Mouse (Mus musculus): Measurements from ENCODE around the gene Rdx.
"Not testable (repeated sequence)": the region's sequence is repeated elsewhere in the genome, so short reads cannot be mapped to it uniquely, and the experiment has no call there.

Rdx gene

DNA sequence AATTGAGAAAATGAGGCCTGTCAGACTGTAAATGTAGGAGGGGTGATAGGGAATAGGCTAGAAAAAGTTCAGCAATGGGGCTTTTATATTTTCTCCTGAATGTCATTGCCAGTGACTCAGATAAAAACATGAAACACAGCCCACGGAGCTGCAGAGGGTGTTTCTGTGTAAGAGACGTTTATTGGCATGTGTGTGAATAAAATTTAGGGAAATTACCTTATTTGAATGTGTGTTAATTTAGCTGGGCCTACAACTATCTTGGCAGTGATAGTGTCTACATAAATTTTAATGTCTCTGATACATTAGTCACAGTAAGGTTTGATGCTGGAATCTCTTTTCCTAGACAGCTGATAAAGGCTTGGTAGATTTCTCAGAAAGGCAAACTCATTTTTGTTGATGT lies 12.8 kb downstream of the Rdx start:
- DNase-seq = no peak

DNA sequence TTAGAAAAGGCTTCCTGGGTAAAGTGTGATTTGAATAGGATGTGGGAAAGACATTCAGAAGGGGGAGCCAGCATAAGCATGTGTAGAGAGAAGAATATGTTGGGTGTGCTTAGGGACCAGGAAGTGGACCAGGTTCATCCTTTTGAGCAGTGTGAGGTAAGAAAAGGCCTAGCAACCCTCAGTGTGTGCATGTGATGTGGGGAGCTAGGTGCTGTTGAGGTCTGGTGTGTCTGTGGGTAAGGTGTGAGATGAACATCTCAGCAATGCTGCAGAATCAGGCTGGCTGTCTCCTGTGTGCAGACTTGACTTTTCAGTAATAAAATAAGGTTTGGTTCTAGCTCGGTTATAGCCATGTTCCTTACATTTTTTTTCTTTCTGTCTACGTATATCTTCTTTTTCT lies 23.1 kb downstream of the Rdx start:
- DNase-seq = no peak

DNA sequence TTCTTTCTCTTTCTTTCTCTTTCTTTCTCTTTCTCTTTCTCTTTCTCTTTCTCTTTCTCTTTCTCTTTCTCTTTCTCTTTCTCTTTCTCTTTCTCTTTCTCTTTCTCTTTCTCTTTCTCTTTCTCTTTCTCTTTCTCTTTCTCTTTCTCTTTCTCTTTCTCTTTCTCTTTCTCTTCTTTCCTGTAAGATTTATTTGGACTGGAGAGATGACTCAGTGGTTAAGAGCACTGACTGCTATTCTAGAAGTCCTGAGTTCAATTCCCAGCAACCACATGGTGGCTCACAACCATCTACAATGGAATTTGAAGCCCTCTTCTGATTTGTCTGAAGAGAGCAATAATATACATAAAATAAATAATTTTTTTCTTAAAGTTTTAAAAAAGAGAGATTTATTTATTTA lies 24.4 kb downstream of the Rdx start:
- not testable (repeated sequence) for DNase-seq

DNA sequence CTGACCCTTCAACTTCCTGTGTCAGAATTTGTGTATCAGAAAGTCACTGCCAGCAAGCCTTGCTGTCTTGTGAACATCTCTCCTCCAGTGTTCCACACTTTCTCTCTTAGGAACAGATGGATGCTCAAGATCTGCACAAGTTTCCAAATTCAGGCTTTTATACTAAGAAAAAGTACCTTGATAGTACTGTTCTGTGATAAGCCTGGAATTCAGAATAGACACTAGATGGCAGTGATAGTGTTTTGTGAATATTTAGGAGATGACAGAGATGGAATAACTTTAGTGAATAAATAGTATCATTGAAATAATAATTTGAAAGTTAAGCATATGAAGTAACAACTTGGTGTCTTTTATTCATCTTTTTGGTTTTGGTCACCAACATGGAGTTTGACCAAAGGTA lies 25.2 kb downstream of the Rdx start:
- DNase-seq = no peak

DNA sequence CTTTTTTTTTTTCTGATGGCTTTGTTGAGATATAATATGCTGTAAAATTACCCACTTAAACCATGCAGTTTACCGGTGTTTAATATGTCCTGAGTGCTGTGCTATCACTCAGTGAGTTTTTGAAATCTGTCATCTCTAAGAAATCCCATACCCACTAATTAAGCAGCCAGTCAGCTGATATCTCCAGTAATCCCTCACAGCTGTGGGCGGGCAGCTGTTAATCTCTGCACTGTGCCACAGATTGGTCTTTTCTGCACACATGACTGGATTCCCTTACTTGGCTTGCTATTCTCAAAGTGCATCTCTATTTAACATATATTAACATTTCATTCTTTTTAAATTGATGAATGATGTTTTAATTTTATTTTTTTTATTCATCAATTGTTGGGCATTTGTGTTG lies 29.1 kb downstream of the Rdx start:
- no peak for DNase-seq

DNA sequence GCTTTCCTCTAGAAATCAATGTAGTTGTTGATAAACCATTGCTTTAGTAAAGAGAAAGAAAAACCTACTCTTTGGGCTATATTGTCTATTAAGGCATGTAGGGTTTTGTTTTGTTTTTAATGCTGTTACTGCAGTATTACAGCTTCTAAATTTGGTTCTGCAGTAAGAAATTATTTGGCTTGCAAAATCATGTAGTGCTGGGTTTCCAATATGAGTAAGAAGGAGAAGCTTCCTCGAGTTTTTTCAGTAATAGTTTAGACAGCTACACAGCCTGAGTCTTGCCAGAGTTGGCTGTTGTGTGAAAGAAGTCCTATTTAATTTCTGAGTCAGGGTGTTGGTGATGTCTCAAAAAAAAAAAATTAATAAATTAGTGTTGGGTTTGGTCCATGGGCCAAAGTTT lies 30.7 kb downstream of the Rdx start:
- DNase-seq = no peak

DNA sequence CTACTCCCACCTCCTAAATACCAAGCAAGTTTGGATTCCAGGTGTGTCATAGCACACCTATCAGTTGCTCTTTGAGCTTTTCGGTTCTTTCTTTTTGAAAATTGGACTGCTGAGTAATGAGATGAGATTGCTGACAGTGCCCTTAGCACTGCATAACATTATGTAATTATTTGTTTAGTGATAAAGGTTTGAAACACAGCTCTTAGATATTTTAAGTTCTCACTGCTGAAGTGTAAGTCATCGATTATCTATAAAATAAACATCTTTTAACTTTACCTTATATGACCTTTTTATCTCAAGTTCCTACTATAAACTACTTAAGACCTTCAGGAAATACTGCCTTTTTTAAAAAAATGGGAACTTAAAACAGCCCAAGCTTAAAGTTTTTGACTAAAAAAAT lies 35.0 kb downstream of the Rdx start:
- no peak for DNase-seq

DNA sequence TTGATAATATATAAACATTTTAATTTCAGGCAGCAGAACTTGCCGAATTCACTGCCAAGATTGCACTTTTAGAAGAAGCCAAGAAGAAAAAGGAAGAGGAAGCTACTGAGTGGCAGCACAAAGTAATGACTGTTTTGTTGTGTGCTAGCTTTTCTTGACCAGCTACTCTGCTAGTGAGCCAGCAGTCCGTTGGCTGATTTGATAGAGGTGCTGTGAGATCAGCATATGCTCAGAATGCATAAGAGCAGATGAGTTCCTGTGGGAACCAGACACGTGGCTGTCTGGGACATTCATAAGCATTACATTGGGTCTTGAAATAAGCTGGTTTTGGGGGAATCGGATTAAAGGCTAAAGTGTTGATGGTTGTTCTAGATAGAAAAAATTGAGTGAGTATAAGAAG lies 35.4 kb downstream of the Rdx start:
- DNase-seq = no peak

DNA sequence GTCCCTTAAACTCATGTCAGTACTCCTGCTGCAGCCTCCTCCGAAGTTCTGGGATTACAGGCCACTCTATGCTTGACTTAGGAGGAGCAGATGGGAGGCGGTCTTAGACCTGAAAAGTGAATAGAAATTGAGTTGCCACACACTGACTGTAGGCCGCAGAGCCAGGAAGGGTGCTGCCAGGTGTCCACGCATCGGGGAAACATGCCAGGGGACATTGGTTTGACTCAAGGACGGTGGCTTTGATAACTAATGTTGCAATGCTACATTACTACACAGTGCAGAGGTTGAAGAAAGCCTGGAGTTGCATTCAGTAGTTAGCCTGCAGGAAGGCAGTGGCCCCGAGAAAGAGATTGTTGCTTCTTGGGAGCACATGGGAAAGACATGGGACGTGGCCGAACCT lies 44.8 kb downstream of the Rdx start:
- no peak for DNase-seq

DNA sequence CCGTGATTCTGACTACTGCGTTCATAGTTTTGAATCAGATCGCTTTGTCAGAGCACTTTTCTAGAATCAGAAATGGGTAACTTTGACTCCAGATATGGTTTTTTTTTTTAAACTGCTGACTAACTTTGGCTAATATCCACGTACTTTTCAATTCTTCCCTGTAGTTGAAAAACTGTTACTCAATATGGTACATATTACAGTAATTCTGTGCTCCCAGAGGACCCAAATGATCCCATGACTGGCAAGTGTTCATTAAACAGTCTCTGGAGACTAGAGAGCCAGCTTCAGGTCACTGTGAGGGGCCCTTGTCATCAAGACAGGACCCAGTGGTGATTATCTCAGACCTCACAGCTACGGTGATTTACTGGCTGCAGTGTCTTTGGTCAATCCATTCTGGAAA lies 45.3 kb downstream of the Rdx start:
- DNase-seq = no peak

DNA sequence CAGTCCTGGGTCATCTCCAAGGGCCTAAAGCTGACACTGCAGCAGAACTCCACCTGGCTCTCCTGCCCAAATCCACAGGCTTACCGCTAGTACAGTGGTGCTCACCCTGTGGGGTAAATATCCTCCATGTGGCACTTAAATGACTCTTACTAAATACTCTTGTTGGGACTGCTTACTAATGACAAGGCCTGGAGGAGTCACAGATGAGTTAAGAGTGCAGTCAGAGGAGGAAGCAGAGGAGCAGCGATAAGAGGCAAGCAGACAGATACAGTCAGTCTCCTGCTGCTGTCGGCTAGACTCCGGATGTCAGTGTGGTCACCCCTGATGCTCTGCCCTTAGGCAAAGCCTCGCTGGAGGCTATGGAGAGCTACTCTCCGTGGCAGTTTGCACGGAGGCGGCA lies 46.1 kb downstream of the Rdx start:
- no peak for DNase-seq

DNA sequence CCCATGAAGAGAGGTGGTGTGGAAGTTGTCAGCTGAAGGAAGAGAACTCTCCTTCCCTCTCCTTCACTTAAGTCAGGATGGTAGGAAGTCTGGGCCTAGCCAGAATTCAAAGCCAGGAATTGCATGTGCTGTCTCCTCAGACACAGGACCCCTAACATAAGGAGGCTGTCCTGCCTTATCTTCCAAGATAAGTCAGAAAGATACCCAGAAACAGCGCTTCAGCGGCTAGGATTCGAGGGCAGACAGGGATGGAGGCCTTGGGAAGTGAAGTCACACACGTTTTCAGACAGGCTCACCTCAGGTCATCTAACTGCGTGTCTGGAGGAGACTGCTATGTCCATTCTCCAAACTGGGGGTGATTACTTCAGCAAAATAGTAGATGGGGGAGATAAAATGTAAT lies 47.0 kb downstream of the Rdx start:
- DNase-seq = no peak

DNA sequence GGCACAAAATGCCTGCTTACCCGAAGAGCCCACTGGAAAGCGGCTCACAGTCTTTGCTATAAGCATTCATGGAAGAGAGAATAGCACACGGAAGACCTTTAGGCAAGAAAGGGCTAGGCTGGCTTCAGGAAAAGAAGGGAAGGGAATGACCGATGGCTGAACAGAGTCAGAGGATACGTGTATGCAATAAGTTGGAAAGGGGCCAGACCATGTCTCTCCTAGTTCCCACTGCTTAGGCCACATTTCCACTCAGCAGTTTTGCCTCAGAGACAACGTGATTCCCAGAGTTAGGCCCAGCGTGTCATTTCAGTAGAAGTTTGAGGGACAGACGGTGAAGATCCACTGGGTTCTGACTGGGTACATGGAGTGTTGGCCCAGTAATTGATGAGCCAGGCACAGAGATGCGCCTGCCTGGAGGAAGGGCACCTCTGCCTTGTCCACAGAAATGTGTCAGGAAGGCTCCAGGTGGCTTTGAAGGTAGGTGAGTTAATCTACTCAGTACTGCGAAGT lies 47.6 kb downstream of the Rdx start:
- no peak for DNase-seq

DNA sequence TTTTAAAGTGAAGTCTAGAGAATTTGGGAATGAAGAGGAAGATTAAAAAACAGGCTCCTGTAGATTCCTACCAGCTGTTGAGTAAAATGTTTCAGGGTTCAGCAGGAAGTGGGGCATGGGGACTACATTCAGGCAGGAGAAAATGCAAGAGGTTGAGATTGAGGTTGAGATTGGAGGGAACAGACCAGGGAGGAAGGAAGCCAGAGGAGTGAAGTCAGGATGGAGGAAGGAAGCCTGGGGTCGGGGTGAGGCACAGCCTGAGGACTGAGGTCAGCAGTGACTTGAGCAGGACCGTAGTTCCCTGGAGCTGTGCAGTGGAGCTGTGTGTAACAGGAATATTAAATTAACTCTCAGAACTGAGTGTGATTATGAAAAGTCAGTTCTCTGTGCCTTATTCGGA lies 48.7 kb downstream of the Rdx start:
- no peak for DNase-seq

DNA sequence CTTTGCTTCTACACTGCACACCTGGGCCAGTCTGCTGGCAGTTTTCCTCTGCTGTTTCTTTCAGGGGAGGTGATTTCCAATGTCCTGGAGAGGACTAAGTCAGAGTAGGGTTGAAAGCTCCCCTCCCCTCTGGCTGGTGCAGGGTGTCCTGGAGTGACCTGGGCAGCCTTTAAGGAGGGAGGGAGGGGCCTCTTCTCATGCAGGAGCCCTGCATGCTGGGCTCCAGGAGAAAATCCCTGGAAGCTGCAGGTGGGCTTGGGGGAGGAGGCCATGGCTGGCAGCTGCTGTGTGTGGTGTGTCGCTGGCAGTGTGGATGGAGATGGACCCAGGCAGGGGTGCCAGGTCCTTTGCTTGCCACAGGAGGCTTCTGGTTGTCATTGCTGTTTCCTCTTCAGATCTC lies 50.4 kb downstream of the Rdx start:
- DNase-seq = no peak

DNA sequence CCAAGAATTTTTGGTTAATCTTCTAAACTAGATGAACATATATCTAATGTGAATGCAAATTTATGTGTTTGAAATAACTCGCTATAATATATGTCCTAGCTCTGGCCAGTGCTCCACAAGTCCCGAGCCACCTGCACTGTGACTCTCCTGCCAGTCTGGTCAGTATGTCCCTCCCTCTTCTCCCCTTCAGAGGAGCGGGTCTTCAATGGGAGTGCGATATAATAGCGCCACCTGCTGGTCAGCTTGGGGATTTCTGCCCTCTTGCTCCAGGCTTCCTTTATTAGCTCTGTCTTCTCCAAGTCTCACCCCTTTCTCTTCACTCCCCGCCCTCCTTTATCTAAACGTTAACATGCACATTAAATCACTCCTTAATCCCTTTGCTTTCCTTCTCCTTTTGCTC lies 51.6 kb downstream of the Rdx start:
- peak; percentile 81 for DNase-seq

DNA sequence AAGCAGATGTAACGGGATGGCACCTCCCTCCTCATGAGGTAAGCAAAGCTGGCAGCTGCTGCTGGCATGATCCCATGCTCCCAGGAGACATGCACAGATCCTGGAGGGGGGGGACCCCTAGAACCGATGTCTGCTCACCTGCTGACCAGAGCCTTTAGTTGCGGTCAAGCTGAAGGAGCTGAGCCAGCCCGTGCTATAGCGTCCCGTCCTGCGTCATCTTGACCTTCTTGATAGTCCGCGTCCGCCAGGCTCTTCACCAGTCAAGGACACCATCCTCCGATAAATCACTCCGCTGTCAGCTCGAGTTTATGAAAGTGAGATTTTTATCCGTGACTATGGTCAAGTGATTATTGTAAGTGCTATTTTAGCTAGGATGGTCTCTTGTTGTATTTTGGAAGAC lies 53.5 kb downstream of the Rdx start:
- DNase-seq = no peak

DNA sequence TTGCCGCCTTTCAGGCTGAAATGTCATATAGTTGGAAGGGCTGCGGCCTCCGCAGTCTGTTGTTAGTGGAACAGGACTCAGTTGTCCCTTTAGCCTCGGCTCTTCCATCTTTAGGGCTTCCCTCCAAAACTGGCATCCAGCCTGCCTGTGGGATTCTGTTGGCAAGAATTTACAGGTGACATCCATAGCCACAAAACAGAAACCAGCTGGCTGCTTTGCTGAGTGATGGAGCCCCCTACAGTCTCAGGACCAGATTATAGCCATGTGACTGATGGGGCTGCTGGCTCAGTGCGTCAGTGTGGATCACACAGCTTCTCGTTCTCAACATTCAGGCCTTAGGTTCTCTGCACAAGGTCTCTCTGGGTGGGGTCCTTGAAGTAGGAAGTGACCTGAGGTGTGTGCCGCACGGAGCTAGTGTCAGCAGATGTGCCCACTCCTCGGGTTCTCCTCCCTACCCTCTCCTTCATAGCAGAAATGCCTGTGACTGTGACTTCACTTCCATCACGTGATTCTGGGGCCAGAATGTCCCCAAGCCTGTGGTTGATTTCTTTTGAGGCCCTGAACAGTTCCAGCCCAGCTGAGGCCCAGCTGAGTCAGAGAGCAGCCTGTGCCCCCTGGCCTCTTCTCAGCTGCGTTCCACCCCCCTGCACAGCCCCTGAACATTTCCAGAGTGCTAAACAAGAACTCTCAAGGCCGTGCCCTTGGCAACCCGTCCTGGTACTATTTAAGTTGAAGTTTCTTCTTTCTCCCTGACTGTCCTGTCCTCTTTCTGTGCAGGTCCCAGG lies 55.3 kb downstream of the Rdx start:
- DNase-seq = peak; percentile 48

DNA sequence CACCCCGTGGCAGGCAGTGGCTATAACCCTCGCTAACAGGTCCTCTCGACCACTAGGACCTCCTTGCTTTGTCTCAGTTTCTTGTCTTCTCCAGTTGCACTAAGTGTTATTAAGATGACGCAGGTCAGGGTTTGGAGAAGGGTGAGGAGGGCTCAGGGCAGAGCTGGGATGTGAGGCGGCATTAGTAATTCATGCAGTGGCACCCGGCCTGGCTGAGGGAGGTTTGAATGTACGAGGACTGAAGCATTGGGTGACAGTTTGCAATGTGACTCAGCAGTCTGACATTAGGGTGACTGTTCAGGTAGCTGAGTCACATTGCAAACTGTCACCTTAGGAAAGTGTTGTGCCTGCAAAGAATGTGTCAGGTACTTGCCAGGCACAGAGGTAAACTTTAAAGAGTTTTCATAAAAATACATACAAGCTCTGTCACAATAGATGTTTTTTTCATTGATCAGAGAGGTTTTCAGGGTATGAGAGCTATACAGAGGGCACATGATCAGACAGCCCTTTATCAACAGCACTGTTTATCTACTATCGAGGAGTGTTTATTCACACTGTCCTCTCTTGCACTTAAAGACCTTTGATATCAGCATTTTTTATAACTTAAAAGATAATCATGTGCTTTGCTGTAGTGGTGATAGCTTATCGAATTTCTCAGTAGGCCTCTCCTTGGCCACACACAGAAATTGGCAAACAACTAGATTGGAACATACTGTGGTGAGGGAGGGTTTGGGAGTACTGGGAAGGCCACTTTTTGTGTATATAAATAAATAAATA lies 56.7 kb downstream of the Rdx start:
- no peak for DNase-seq

DNA sequence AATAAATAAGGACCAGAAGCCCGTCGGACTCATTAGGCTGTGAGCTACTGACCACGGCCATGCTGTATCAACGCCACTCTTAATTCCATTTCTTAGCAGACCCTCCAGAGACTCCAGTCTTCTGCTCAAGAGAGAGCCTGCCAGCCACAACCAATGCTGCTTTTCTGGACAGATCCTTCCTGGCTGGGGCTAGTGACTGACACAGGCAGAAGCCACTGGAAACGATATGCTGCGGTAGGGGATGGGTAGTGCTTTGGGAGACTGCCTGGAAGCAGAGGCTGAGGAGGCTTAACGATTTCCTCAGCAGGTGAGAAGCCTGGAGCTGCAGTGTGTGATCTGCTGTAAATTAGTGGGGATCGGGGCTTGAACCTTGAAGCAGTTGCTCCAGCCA lies 57.2 kb downstream of the Rdx start:
- no peak for DNase-seq

DNA sequence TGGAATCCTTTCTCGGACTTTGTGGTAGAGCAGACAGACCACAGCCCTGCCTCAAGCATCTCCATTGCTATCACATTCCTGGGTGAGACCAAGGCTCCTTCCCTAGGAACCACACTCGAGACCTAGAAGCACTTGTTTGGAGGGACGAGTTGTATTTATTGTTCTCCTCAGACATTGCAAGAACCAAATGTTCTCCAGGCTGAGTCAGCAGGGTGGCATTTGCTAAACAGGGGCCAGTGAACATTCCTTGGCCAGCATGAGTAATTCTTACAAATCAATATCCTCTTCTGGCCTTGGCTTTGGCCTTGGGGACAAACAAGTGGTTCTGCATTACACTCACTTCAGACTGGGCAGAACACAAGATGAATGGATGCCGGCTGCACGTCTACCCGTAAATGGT lies 58.5 kb downstream of the Rdx start:
- no peak for DNase-seq

DNA sequence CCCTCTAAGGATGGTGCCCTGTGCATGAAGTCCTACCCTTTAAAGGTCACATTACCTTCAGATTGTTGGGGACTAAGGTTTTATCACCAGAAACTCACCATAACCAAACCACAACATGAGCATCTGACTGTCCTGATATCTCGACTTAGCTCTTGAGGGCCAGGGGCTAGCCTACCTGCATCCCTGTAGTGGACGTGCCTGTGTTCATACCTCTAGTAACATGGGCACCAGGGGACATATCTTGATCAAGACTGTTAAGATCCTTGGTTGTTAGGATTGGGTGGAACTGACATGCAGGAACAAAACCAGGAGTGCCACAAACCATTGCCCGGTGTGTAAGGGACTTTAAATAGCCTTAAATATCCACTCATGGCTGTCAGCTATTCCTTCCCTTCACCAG lies 60.2 kb downstream of the Rdx start:
- no peak for DNase-seq

DNA sequence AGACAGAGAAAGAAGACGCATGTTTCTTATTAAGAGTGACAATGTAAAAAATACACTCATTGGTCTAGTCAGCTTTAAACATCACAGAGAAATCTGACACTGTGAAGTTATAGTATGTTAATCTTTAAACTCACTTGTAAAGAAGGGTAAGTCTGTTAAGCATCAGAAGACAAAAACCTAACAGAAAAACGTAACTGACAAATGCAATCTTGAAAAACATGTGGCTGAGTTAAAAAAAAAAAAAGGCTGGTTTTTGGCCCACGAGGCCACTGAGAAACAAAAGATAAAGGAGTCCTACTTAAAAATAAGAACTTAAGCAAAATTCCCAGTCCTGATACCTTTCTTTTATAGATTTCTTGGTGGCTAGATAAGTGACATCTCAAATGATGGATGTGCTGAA lies 63.8 kb downstream of the Rdx start:
- DNase-seq = no peak

DNA sequence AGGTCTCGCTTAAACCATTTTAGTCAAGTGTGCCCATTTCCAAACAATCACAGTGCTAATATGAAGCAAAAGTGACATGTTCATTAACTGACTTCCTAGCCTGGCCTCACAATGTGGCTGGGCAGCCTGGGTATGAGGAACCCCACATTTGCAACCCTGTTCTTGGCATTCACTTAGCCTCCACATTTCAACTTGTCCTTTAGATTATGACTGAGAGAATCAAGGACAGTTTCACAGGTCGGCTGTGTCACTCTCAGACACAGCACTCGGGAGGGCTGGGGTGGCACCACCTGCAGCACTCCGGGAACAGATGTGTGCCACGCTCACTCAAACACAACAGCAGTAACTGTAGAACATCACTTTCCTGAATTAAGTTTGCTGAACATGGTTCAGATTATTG lies 66.1 kb downstream of the Rdx start:
- no peak for DNase-seq

DNA sequence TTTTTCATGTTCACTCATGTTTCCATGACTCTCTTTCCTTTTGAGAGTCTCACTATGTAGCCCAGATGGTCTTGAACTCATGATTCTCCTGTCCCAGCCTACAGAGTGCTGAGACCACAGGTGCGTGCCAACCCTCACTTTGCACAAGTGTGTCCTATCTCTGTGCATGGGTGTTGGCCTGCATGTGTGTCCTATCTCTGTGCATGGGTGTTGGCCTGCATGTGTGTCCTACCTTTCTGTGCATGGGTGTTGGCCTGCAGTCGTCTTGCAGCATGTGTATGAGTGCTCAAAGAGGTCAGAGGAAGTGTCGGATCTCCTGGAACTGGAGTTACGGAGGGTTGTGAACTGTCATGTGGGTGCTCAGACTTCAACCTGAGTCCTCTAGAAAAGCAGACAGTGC lies 72.2 kb downstream of the Rdx start:
- no peak for DNase-seq

Measured in cerebellum, adult 8-10 months (tissue).